Mouse (Mus musculus) heart, adult 18-20 months (tissue): ENCODE data around the gene Btnl2. TPM values are rescaled to one million over a fixed set of nuclear protein-coding genes. Genes with fewer than 3 reads are reported as not detected.
"Not testable (repeated sequence)": the region's sequence is repeated elsewhere in the genome, so short reads cannot be mapped to it uniquely, and the experiment has no call there.

Source experiments
- DNase-seq, 2 experiments: peaks; one replicate each; pipeline ENCODE4 v3.0.0; 2021 to 2022; ENCODE audit warnings: mixed read lengths in 1 of 2
- long read RNA-seq, 2 experiments: library from polyadenylated mRNA; stranded (forward); transcript quantifications; one replicate each; pipeline ENCODE4 v2.0.0; 2021
- total RNA-seq, 2 experiments: library from RNA; stranded (reverse); gene quantifications; 2 replicates each; pipeline ENCODE4 v1.2.3; 2021

The Btnl2 gene
- under 1 TPM; 0.26 to 0.32 TPM for total RNA-seq
- long read RNA-seq, experiment 1, partial matches to known transcripts: 1 of 1 reads
- long read RNA-seq, experiment 1, other reads (novel, unspliced or antisense): 0 of 1 reads
- long read RNA-seq, experiment 2: 0 reads

DNA sequence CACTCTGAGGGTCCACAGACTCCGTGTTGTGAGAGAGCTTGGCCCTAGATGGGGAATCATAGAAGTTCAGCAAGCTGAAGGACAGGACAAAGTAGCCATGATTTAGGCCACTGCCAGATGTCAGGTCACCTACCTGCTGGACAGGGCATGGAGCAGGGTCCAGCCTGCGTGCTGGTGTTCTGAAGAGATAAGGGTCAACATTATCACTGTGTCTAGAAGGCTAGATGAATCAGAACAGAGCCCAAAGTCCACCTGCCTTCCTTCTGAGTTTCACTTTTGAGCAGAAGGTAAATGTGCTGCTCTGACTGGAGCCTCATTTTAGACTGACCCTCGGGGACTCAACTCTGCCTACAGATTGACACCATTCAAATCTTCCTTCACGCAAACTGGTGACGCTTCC lies at the start of gene Btnl2:
Btnl2 (plus strand) TSS at position 284 of the 400 bp plus-strand sequence.
- DNase-seq: no peak

DNA sequence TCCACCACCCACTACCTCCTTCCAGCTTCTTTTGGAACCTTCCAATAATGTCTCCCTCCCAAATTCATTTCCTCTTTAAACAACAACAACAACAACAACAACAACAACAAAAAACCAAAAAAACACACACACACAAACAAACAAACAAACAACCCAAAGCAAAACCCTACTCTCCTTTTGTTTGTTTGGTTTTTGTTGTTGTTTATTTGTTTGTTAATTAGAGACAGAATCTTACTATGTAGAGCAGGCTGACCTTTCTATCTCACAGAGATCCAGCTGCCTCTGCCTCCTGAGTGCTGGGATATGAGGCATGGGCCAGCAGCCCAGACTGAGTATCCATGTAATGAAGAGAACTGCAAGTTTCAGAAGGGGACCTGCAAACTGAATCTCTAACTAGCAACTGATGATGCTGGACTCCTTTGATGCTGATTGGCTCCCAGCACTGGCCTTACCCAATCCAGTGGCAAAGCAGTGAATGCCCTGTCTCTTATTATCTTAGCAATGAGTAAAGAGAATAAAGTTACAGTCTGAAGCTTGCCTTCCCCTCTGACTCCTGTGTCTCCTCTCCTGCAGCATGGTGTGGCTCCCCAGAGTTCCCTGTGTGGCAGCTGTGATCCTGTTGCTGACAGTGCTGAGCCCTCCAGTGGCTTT lies 49.1 kb upstream of the Btnl2 start, which contains the start of gene H2-Eb1:
H2-Eb1 (plus strand) TSS at position 488 of the 651 bp plus-strand sequence.
- DNase-seq: peak; percentile 89 to 92

DNA sequence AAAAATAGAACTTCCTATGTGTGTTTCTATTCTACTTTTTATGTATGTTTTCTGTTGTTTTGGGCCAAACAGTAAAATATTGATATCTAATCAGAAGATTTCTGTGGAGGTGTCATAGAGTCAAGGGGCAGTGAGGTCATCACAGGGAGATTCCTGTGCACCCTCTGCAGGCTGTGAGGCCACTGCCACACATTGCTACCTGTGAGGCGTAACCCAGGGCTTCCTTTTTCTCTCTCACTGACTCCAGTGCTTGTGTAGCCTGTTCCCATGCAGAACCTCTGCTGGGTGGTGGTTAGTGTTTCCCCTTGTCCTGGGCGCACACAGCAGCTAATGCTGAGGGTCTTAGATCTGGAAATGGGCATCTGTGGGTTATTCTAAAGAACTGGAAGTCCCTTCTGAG lies 48.2 kb upstream of the Btnl2 start:
- no peak for DNase-seq

GRCm38 (mm10) chr17:34307216-34307615 lies 47.4 kb upstream of the Btnl2 start:
- no peak for DNase-seq

DNA sequence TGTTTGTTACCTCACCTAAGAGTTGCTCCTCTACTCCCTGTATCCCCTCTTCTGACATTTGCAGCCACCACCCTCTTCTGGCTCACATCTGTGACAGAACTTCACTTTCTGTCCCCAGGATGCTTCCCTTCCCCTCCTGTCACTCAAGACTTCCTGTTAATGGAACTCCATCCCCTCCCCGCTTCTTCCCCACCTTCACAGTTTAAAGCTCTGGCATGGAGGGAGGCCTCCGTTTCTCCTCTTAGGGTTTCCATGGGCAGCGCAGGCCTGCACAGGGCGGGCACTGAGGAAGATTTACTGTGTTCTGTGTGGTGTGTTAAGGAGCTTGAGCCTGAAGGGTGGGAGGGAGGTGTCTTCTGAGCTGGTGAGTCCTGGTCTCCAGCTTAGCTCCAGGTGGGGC lies 46.5 kb upstream of the Btnl2 start:
- no peak for DNase-seq

- DNase-seq: peak in 1 of 2 experiments; percentile 29
These were observed 45.4 kb upstream of the Btnl2 start for GRCm38 (mm10) chr17:34309225-34309624.

DNA sequence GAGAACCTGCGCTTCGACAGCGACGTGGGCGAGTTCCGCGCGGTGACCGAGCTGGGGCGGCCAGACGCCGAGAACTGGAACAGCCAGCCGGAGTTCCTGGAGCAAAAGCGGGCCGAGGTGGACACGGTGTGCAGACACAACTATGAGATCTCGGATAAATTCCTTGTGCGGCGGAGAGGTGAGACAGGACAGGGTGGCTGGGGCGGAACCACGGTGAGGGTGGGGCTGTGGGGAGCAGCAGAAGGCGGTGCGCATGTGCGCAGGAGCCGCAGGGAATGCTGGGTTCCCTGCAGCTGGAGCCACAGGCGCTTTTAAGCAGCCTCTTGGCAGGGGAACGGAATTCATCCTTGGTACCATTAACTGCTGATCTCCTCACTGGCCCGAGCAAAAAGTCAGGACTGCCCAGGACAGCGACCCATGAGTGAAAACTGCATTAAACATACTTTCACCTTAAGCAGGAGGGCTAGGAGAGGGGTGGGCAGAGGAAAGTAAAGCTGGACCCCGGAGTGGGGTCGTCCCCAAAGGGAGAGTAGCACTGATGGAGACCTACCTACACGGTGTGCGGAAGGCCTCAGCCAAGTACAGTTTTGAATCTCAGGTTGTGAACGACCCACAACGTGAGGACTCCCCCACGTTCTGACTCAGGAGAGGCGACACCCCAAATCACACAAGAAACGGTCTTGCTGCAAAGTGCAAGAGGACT lies 44.8 kb upstream of the Btnl2 start:
- DNase-seq: peak; percentile 75 to 82

DNA sequence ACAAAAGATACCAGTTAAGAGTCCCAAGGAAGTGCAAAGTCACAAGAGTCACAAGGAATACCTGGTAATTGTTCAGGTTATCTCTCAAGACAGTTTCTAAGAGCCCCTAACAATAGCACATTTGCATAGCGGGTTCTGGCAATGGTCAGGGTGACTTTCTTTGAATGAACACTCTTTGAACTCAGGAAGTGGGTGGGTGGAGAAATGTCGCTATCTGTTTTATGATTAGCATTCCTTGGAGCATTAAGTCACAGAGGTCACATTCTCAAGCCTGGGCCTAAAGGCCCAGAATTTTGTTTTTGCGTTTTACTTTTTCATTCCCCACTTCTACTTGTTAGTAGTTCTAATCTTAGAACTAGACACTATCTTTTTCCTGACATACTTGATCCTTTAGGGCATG lies 44.1 kb upstream of the Btnl2 start:
- not testable (repeated sequence) for DNase-seq

- no peak for DNase-seq
These were observed 42.4 kb upstream of the Btnl2 start for GRCm38 (mm10) chr17:34312185-34312584.

- peak; percentile 69 to 87 for DNase-seq
These were observed 41.2 kb upstream of the Btnl2 start for GRCm38 (mm10) chr17:34313393-34313792.

DNA sequence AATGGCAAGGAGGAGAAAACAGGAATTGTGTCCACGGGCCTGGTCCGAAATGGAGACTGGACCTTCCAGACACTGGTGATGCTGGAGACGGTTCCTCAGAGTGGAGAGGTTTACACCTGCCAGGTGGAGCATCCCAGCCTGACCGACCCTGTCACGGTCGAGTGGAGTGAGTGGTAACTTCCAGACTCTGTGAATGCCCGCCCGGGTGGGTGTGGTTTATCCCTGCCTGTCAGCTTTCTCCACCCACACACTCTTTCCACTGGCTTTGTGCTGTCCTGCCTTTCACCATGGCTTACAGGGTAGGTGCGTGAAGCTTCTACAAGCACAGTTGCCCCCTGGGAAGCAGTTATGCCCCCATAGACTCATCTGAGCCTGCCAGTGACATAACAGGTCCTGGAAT lies 40.3 kb upstream of the Btnl2 start:
- no peak for DNase-seq

DNA sequence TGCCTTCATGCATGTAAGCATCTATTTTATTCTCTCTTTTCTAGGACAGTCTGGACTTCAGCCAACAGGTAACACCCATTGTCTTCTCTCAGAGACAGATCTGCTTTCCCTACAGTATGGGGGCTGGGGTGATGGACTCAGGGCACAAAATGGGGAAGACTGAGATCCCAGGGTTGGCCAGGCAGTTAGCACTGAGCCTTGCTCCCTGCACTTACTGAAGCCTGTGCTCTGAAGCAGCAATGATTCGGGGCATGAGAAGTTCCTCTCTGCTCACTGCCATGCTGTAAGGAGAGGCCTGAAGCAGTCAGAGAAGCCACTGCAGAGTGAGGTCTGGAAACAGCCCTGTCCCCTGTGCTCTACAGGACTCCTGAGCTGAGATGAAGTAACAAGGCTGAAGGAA lies 39.1 kb upstream of the Btnl2 start:
- no peak for DNase-seq

GRCm38 (mm10) chr17:34316697-34317096 lies 37.9 kb upstream of the Btnl2 start:
- no peak for DNase-seq

- no peak for DNase-seq
These were observed 37.3 kb upstream of the Btnl2 start for GRCm38 (mm10) chr17:34317275-34317674.

DNA sequence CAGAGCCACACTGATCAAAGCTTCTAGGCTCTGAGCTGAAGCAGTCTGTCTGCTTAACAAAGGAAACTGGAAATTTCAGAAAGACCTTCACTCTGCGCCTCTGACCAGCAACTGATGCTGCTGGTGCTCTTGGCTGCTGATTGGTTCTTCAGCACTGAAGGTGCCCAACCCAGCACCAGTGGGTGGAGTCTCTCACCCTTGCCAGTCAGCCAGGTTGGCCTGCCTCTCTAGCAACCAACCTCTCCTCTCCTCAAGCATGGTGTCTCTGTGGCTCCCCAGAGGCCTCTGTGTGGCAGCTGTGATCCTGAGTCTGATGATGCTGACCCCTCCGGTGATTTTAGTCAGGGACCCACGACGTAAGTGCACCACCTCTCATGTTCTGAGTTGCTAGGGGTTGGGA lies 29.2 kb upstream of the Btnl2 start, which contains the start of gene H2-Eb2:
H2-Eb2 (plus strand) TSS at position 230 of the 400 bp plus-strand sequence.
- DNase-seq: no peak

DNA sequence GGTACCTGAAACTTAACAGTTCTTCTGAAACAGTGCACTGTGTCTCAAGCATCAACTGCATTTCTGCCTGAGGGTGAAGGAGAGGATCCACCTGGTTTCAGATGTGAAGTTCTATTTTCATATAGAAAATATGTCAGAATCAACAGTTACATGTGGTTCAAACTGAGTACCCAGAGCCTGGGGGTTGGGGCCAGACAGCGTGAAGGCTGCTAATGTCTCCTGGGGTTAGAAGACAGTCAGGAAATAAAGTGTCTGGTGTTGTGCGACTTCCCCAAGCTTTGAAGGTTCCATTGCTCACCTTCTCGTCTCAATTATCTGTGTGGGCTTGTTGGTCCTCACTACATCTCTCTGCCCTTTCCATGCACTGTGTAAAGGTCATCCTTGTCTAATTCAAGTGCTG lies 28.2 kb upstream of the Btnl2 start:
- DNase-seq: no peak

GRCm38 (mm10) chr17:34329807-34330206 lies 24.8 kb upstream of the Btnl2 start:
- DNase-seq: no peak

DNA sequence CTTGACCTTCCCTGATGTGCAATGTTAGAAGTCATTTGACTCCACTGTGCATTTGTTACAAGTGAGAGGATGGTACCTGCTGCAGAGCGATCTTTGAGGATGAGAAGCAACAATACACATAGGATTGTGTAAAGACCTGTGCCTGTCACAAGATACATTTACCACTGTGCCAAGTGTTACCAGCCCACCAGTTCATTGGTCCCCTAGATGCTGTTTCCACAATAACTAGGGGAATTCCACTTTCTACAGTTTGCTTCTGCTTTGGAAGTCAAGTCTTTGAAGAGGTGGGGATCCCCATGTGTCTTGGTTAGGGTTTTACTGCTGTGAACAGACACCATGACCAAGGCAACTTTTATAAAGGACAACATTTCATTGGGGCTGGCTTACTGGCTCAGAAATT lies 23.4 kb upstream of the Btnl2 start:
- no peak for DNase-seq

GRCm38 (mm10) chr17:34340619-34341402 lies 13.8 kb upstream of the Btnl2 start:
- peak in 1 of 2 experiments; percentile 45 for DNase-seq

- no peak for DNase-seq
These were observed 9.7 kb upstream of the Btnl2 start for GRCm38 (mm10) chr17:34344882-34345281.

GRCm38 (mm10) chr17:34345486-34345885 lies 9.1 kb upstream of the Btnl2 start:
- DNase-seq: no peak

GRCm38 (mm10) chr17:34346041-34346440 lies 8.6 kb upstream of the Btnl2 start:
- DNase-seq: no peak
